Mouse (Mus musculus) hindbrain, embryonic 12.5 days (tissue): ENCODE data around the gene Ranbp3. TPM values are rescaled to one million over a fixed set of nuclear protein-coding genes. Genes with fewer than 3 reads are reported as not detected.

Source experiments
- ATAC-seq: fragments of 200-750 bp; cut with Nextera tagmentation; 2 replicates; pipeline ENCODE4 v1.8.0; 2017; ENCODE audit warnings: moderate TSS enrichment; ENCODE audit not compliant: low FRiP score
- H3K27ac ChIP-seq: fragments of 300-500 bp; sonication (generic); 2 replicates; pipeline ENCODE4 v1.5.1; 2016; ENCODE audit warnings: mild to moderate bottlenecking
- H3K27me3 ChIP-seq: fragments of 300-500 bp; sonication (generic); 2 replicates; pipeline ENCODE4 v1.6.1; 2016; ENCODE audit warnings: mild to moderate bottlenecking
- H3K36me3 ChIP-seq: fragments of 300-500 bp; sonication (generic); 2 replicates; pipeline ENCODE4 v1.6.1; 2016; ENCODE audit warnings: mild to moderate bottlenecking
- H3K4me1 ChIP-seq: fragments of 300-500 bp; sonication (generic); 2 replicates; pipeline ENCODE4 v1.6.1; 2016
- H3K4me2 ChIP-seq: fragments of 300-500 bp; sonication (generic); replicated peaks from 2 replicates; pipeline ENCODE4 v1.6.1; 2016; ENCODE audit warnings: mild to moderate bottlenecking
- H3K4me3 ChIP-seq: fragments of 300-500 bp; sonication (generic); 2 replicates; pipeline ENCODE4 v1.5.1; 2016; ENCODE audit warnings: mild to moderate bottlenecking
- H3K9ac ChIP-seq: fragments of 300-500 bp; sonication (generic); 2 replicates; pipeline ENCODE4 v1.6.1; 2016; ENCODE audit warnings: mild to moderate bottlenecking, moderate library complexity
- H3K9me3 ChIP-seq: fragments of 300-500 bp; sonication (generic); replicated peaks from 2 replicates; pipeline ENCODE4 v1.6.1; 2016; ENCODE audit warnings: mild to moderate bottlenecking
- WGBS: fragments of 180-500 bp; shearing (Covaris S2); methylation state at CpG from one replicate; pipeline ENCODE4 v1.1.7; 2016; 5-methylcytosine and 5-hydroxymethylcytosine counted together
- polyA plus RNA-seq: library from polyadenylated mRNA; unstranded; fragments of >200 nt; fragmentation: Nextera tagmentation; extraction: Ambion mirVana; gene quantifications from 2 replicates; pipeline ENCODE4 v1.2.1, GENCODE M21; 2016

Ranbp3 gene
- polyA plus RNA-seq, 1 experiment from 2014 or later: 105 TPM

- Histone ChIP-seq H3K27ac (peak overlapping the region; percentile 86), H3K36me3 (peaks cover 22% of the 10 kb centered on the region)
- 25% methylated on average over 22 of the region's 22 CpGs for WGBS
Observed at GRCm38 (mm10) chr17:56715914-56716654, 43.0 kb downstream of the Ranbp3 start.

GRCm38 (mm10) chr17:56716655-56717362, 43.7 kb downstream of the Ranbp3 start:
- peaks cover 22% of the 10 kb centered on the region for H3K36me3 ChIP-seq
- H3K9me3 ChIP-seq: no peaks in the 10 kb centered on the region
- WGBS: 2% methylated on average over 52 of the region's 55 CpGs
- ATAC-seq: peak; percentile 95
- H3K27ac ChIP-seq: peak overlapping the region; percentile 86
- no peaks in the 10 kb centered on the region for H3K27me3 ChIP-seq
- H3K4me2 ChIP-seq: peak overlapping the region; percentile 64
- peaks cover 31% of the 10 kb centered on the region for H3K4me1 ChIP-seq
- peak overlapping the region; percentile 84 for H3K9ac ChIP-seq
- H3K4me3 ChIP-seq: peak overlapping the region; percentile 74

More at GRCm38 (mm10) chr17:56715914-56716654, 43.0 kb downstream of the Ranbp3 start:
- Histone ChIP-seq H3K4me2 (peak overlapping the region; percentile 64), H3K9ac (peak overlapping the region; percentile 84), H3K4me3 (peak overlapping the region; percentile 74), H3K4me1 (peaks cover 31% of the 10 kb centered on the region), H3K9me3 (no peaks in the 10 kb centered on the region), H3K27me3 (no peaks in the 10 kb centered on the region)
- ATAC-seq: peak; percentile 1

- H3K27me3 ChIP-seq: no peaks in the 10 kb centered on the region
- no peaks in the 10 kb centered on the region for H3K9me3 ChIP-seq
- H3K36me3 ChIP-seq: peaks cover 22% of the 10 kb centered on the region
- peak within 1 kb of the TSS; percentile 64 for H3K4me2 ChIP-seq
- peak within 1 kb of the TSS; percentile 86 for H3K27ac ChIP-seq
- peaks cover 31% of the 10 kb centered on the region for H3K4me1 ChIP-seq
- under 1% methylated on average over 59 of the region's 59 CpGs for WGBS
- H3K4me3 ChIP-seq: peak within 1 kb of the TSS; percentile 74
- peak; percentile 83 for ATAC-seq
- peak within 1 kb of the TSS; percentile 87 for H3K9ac ChIP-seq
Observed at GRCm38 (mm10) chr17:56717363-56718058, 44.4 kb downstream of the Ranbp3 start, which contains the start of the genes Ndufa11 and Vmac. TSS of gene Ndufa11 (plus strand) at chr17:56717767. TSS of gene Vmac (minus strand) at chr17:56718022.

GRCm38 (mm10) chr17:56722441-56722840, 49.3 kb downstream of the Ranbp3 start:
- Histone ChIP-seq H3K4me2 (no peak overlapping the region), H3K9ac (no peak overlapping the region; the same call in 1 of the 2 replicates), H3K36me3 (peaks cover 46% of the 10 kb centered on the region), H3K27ac (no peak overlapping the region), H3K4me3 (no peak overlapping the region), H3K27me3 (no peaks in the 10 kb centered on the region), H3K4me1 (peaks cover 25% of the 10 kb centered on the region), H3K9me3 (0 out of 2 replicates have a peak, but pooled peaks cover 4% of the 10 kb centered on the region)
- no peak for ATAC-seq
- WGBS: 93% methylated on average over 5 of the region's 5 CpGs

- Histone ChIP-seq H3K9ac (no peak overlapping the region), H3K36me3 (peaks cover 46% of the 10 kb centered on the region), H3K27ac (no peak overlapping the region), H3K4me2 (no peak overlapping the region), H3K27me3 (no peaks in the 10 kb centered on the region), H3K4me3 (no peak overlapping the region), H3K9me3 (0 out of 2 replicates have a peak, but pooled peaks cover 4% of the 10 kb centered on the region), H3K4me1 (peaks cover 28% of the 10 kb centered on the region)
- 85% methylated on average over 11 of the region's 11 CpGs for WGBS
- ATAC-seq: no peak
Observed at GRCm38 (mm10) chr17:56723419-56724161, 50.5 kb downstream of the Ranbp3 start.

GRCm38 (mm10) chr17:56727029-56727649, 54.0 kb downstream of the Ranbp3 start:
- Histone ChIP-seq H3K9me3 (0 out of 2 replicates have a peak, but pooled peaks cover 4% of the 10 kb centered on the region), H3K4me3 (no peak overlapping the region), H3K27ac (no peak overlapping the region; the same call in 1 of the 2 replicates), H3K36me3 (peaks cover 32% of the 10 kb centered on the region), H3K4me2 (no peak overlapping the region), H3K4me1 (peaks cover 22% of the 10 kb centered on the region; the same call in 1 of the 2 replicates), H3K9ac (0 out of 2 replicates have a peak overlapping the region, but pooled peaks have one; percentile 43), H3K27me3 (no peaks in the 10 kb centered on the region)
- ATAC-seq: 0 out of 2 replicates have a peak, but pooled peaks have one; percentile 23
- 15% methylated on average over 7 of the region's 7 CpGs for WGBS

GRCm38 (mm10) chr17:56727659-56728058, 54.6 kb downstream of the Ranbp3 start:
- H3K4me2 ChIP-seq: no peak overlapping the region
- 15% methylated on average over 12 of the region's 12 CpGs for WGBS
- no peaks in the 10 kb centered on the region for H3K27me3 ChIP-seq
- H3K9me3 ChIP-seq: 0 out of 2 replicates have a peak, but pooled peaks cover 4% of the 10 kb centered on the region
- no peak overlapping the region for H3K27ac ChIP-seq
- ATAC-seq: no peak
- no peak overlapping the region for H3K9ac ChIP-seq
- no peak overlapping the region for H3K4me3 ChIP-seq
- peaks cover 27% of the 10 kb centered on the region for H3K36me3 ChIP-seq
- H3K4me1 ChIP-seq: peaks cover 22% of the 10 kb centered on the region; the same call in 1 of the 2 replicates

- Histone ChIP-seq H3K36me3 (peaks cover 23% of the 10 kb centered on the region), H3K9ac (no peak overlapping the region), H3K27ac (no peak overlapping the region), H3K4me2 (no peak overlapping the region; the same call in 1 of the 2 replicates), H3K9me3 (0 out of 2 replicates have a peak, but pooled peaks cover 4% of the 10 kb centered on the region), H3K4me3 (no peak overlapping the region), H3K4me1 (peaks cover 22% of the 10 kb centered on the region; the same call in 1 of the 2 replicates), H3K27me3 (no peaks in the 10 kb centered on the region)
- WGBS: 23% methylated on average over 12 of the region's 12 CpGs
- no peak for ATAC-seq
Observed at GRCm38 (mm10) chr17:56728117-56728516, 55.0 kb downstream of the Ranbp3 start.

- H3K27ac ChIP-seq: no peak overlapping the region
- peaks cover 22% of the 10 kb centered on the region; the same call in 1 of the 2 replicates for H3K4me1 ChIP-seq
- H3K4me3 ChIP-seq: no peak overlapping the region
- H3K9me3 ChIP-seq: 0 out of 2 replicates have a peak, but pooled peaks cover 4% of the 10 kb centered on the region
- ATAC-seq: no peak
- no peak overlapping the region for H3K4me2 ChIP-seq
- no peaks in the 10 kb centered on the region for H3K27me3 ChIP-seq
- WGBS: 56% methylated on average over 6 of the region's 6 CpGs
- H3K36me3 ChIP-seq: peaks cover 12% of the 10 kb centered on the region
- H3K9ac ChIP-seq: no peak overlapping the region
Observed at GRCm38 (mm10) chr17:56729151-56729550, 56.1 kb downstream of the Ranbp3 start.

GRCm38 (mm10) chr17:56729656-56730055, 56.6 kb downstream of the Ranbp3 start:
- Histone ChIP-seq H3K9me3 (0 out of 2 replicates have a peak, but pooled peaks cover 4% of the 10 kb centered on the region), H3K4me1 (peaks cover 22% of the 10 kb centered on the region; the same call in 1 of the 2 replicates), H3K27ac (no peak overlapping the region), H3K36me3 (peaks cover 9% of the 10 kb centered on the region), H3K27me3 (0 out of 2 replicates have a peak, but pooled peaks cover 3% of the 10 kb centered on the region), H3K4me2 (no peak overlapping the region), H3K9ac (no peak overlapping the region), H3K4me3 (no peak overlapping the region)
- WGBS: 38% methylated on average over 2 of the region's 2 CpGs
- no peak for ATAC-seq

- Histone ChIP-seq H3K9me3 (no peaks in the 10 kb centered on the region), H3K27ac (no peak overlapping the region), H3K4me3 (no peak overlapping the region), H3K9ac (no peak overlapping the region), H3K36me3 (no peaks in the 10 kb centered on the region), H3K4me2 (no peak overlapping the region), H3K4me1 (no peaks in the 10 kb centered on the region), H3K27me3 (0 out of 2 replicates have a peak, but pooled peaks cover 4% of the 10 kb centered on the region)
- ATAC-seq: no peak
- 45% methylated on average over 8 of the region's 8 CpGs for WGBS
Observed at GRCm38 (mm10) chr17:56736534-56736933, 63.4 kb downstream of the Ranbp3 start.
